Mouse (Mus musculus) CH12.LX (cell line): ENCODE results near the gene Gm5678. TPM values are rescaled to one million over a fixed set of nuclear protein-coding genes. Genes with fewer than 3 reads are reported as not detected.

Source experiments
- polyA plus RNA-seq: library from polyadenylated mRNA; unstranded; fragments of >175 nt; gene quantifications from 2 replicates; pipeline ENCODE4 v1.2.1, GENCODE M21; 2012; ENCODE audit warnings: low read depth; ENCODE audit not compliant: insufficient read length
- total RNA-seq, 2 experiments: library from RNA; depleted of rRNA; stranded (reverse); fragments of 300-350 nt in 1 of 2; fragments of >200 nt in 1 of 2; gene quantifications; 2 replicates each; pipeline ENCODE4 v1.2.3; 2012 to 2014

Gm5678 gene
- total and polyA plus RNA-seq, 3 experiments, result not detected

Other genes with a start within 250 kb of the Gm5678 start
- 20.2 and 21.8 TPM in 2 replicates for gene Setd4, start 24.0 kb upstream of the Gm5678 start, total RNA-seq (2012; rRNA removed)
- gene Setd4, start 24.0 kb upstream of the Gm5678 start, total RNA-seq (2014; rRNA removed), result 23.0 and 29.7 TPM in 2 replicates
- gene Setd4, start 24.0 kb upstream of the Gm5678 start, polyA plus RNA-seq, result 24.6 and 32.6 TPM in 2 replicates
- gene Cbr1, start 22.2 kb upstream of the Gm5678 start, total RNA-seq (2012; rRNA removed), result 8.1 and 8.9 TPM in 2 replicates
- 1.1 and 1.5 TPM in 2 replicates for gene Cbr1, start 22.2 kb upstream of the Gm5678 start, total RNA-seq (2014; rRNA removed)
- 1.6 and 1.7 TPM in 2 replicates for gene Cbr1, start 22.2 kb upstream of the Gm5678 start, polyA plus RNA-seq
- gene Cbr3, start 55.1 kb downstream of the Gm5678 start, total RNA-seq (2012; rRNA removed), result 10.8 and 11.1 TPM in 2 replicates
- 7.8 and 8.0 TPM in 2 replicates for gene Cbr3, start 55.1 kb downstream of the Gm5678 start, total RNA-seq (2014; rRNA removed)
- 9.8 and 11.7 TPM in 2 replicates for gene Cbr3, start 55.1 kb downstream of the Gm5678 start, polyA plus RNA-seq
- gene Dop1b, start 83.8 kb downstream of the Gm5678 start, total RNA-seq (2012; rRNA removed), result 2.4 and 4.5 TPM in 2 replicates
- gene Dop1b, start 83.8 kb downstream of the Gm5678 start, total RNA-seq (2014; rRNA removed), result 0.90 and 1.5 TPM in 2 replicates
- gene Dop1b, start 83.8 kb downstream of the Gm5678 start, polyA plus RNA-seq, result 1.7 and 3.1 TPM in 2 replicates
- 25.4 and 25.5 TPM in 2 replicates for gene Morc3, start 204.0 kb downstream of the Gm5678 start, total RNA-seq (2012; rRNA removed)
- 45.6 and 53.2 TPM in 2 replicates for gene Morc3, start 204.0 kb downstream of the Gm5678 start, total RNA-seq (2014; rRNA removed)
- 17.3 and 17.8 TPM in 2 replicates for gene Morc3, start 204.0 kb downstream of the Gm5678 start, polyA plus RNA-seq